Mouse (Mus musculus) heart, postnatal 36 days (tissue): ENCODE measurements at regions not wholly inside any gene's neighbourhood (a gene's known extent, or its start where the extent isn't known, plus 50 kb on each side); places are given as distances from the start of the nearest gene placed in this dataset.

Experiments
- DNase-seq, 2 experiments: peaks; one replicate each; pipeline ENCODE4 v3.0.0; 2021 to 2022
- intact Hi-C: fragments of 180-260 bp; cut with DNase I; formaldehyde crosslinking; loops from one replicate; pipeline ENCODE4 v1.15.1; 2025

GRCm38 (mm10) chr10:46823837-46824236 lies 1246.2 kb downstream of the Hace1 start:
- intact Hi-C loops: no loop called here
- DNase-seq: no peak

- intact Hi-C loops: no loop called here
- DNase-seq: no peak
Observed at GRCm38 (mm10) chr10:46826012-46826411, 1248.4 kb downstream of the Hace1 start.

- intact Hi-C loops: no loop called here
- DNase-seq: no peak
Observed at GRCm38 (mm10) chr10:46826639-46827038, 1249.0 kb downstream of the Hace1 start.

- DNase-seq: no peak
- intact Hi-C loops: no loop called here
Observed at GRCm38 (mm10) chr10:46827109-46827812, 1249.6 kb downstream of the Hace1 start.

GRCm38 (mm10) chr10:46828164-46828563 lies 1250.5 kb downstream of the Hace1 start:
- intact Hi-C loops: no loop called here
- no peak for DNase-seq

GRCm38 (mm10) chr10:46845578-46846314 lies 1268.1 kb downstream of the Hace1 start:
- intact Hi-C loops: no loop called here

More at GRCm38 (mm10) chr10:46845578-46846314, 1268.1 kb downstream of the Hace1 start:
- no peak for DNase-seq
